Mouse (Mus musculus): ENCODE measurements around the gene Dag1. TPM values are rescaled to one million over a fixed set of nuclear protein-coding genes. Genes with fewer than 3 reads are reported as not detected.

Dag1 gene
- polyA plus RNA-seq, 1 experiment from 2014 or later = 71.1 TPM

GRCm38 (mm10) chr9:108156786-108157185 lies 107.0 kb downstream of the Dag1 start:
- Histone ChIP-seq H3K27ac (replicated peaks) (no peak overlapping the region), H3K36me3 (peaks cover 3% of the 10 kb centered on the region; the same call in 1 of the 2 replicates), H3K9me3 (replicated peaks) (no peaks in the 10 kb centered on the region; the same call in 1 of the 2 replicates), H3K4me1 (0 out of 2 replicates have a peak, but pooled peaks cover 4% of the 10 kb centered on the region), H3K4me3 (no peak overlapping the region), H3K27me3 (ENCODE audit: low read depth, poor library complexity, severe bottlenecking) (peaks cover 9% of the 10 kb centered on the region; the same call in 1 of the 2 replicates)
- WGBS = 92% methylated on average over 5 of the region's 5 CpGs
- no peak for DNase-seq (ENCODE audit: low spot score)

- H3K27ac ChIP-seq (replicated peaks) = no peak overlapping the region
- H3K4me1 ChIP-seq = peaks cover 7% of the 10 kb centered on the region
- H3K9me3 ChIP-seq (replicated peaks) = no peaks in the 10 kb centered on the region; the same call in 1 of the 2 replicates
- H3K27me3 ChIP-seq (ENCODE audit: low read depth, poor library complexity, severe bottlenecking) = peaks cover 2% of the 10 kb centered on the region; the same call in 1 of the 2 replicates
- DNase-seq (ENCODE audit: low spot score) = no peak
- H3K4me3 ChIP-seq = no peak overlapping the region
- H3K36me3 ChIP-seq = peaks cover 11% of the 10 kb centered on the region
- WGBS = 92% methylated on average over 12 of the region's 12 CpGs
These were observed 108.9 kb downstream of the Dag1 start for GRCm38 (mm10) chr9:108154814-108155213.

Other genes starting within 250 kb of the Dag1 start
- gene Gmppb, start 214.7 kb downstream of the Dag1 start, polyA plus RNA-seq (2016; fragmentation: Nextera tagmentation; extraction: Ambion mirVana) = 26.0 and 26.2 TPM in 2 replicates
- gene Amigo3, start 210.8 kb downstream of the Dag1 start, polyA plus RNA-seq (2016; fragmentation: Nextera tagmentation; extraction: Ambion mirVana) = 2.6 and 3.8 TPM in 2 replicates
- gene Mst1, start 183.5 kb downstream of the Dag1 start, polyA plus RNA-seq (2016; fragmentation: Nextera tagmentation; extraction: Ambion mirVana) = 0.78 and 0.87 TPM in 2 replicates
- gene Rnf123, start 180.6 kb downstream of the Dag1 start, polyA plus RNA-seq (2016; fragmentation: Nextera tagmentation; extraction: Ambion mirVana) = 32.2 and 39.6 TPM in 2 replicates
- 71.2 and 80.2 TPM in 2 replicates for gene Apeh, start 169.4 kb downstream of the Dag1 start, polyA plus RNA-seq (2016; fragmentation: Nextera tagmentation; extraction: Ambion mirVana)
- 1.1 and 1.7 TPM in 2 replicates for gene Bsn, start 73.6 kb downstream of the Dag1 start, polyA plus RNA-seq (2016; fragmentation: Nextera tagmentation; extraction: Ambion mirVana)
- gene Nicn1, start 26.5 kb upstream of the Dag1 start, polyA plus RNA-seq (2016; fragmentation: Nextera tagmentation; extraction: Ambion mirVana) = 44.4 and 57.3 TPM in 2 replicates
- gene Amt, start 32.9 kb upstream of the Dag1 start, polyA plus RNA-seq (2016; fragmentation: Nextera tagmentation; extraction: Ambion mirVana) = 37.9 and 39.2 TPM in 2 replicates
- gene Rhoa, start 42.2 kb upstream of the Dag1 start, polyA plus RNA-seq (2016; fragmentation: Nextera tagmentation; extraction: Ambion mirVana) = 272 and 276 TPM in 2 replicates
- 17.8 and 26.2 TPM in 2 replicates for gene Tcta, start 42.2 kb upstream of the Dag1 start, polyA plus RNA-seq (2016; fragmentation: Nextera tagmentation; extraction: Ambion mirVana)
- gene Gpx1, start 74.9 kb upstream of the Dag1 start, polyA plus RNA-seq (2016; fragmentation: Nextera tagmentation; extraction: Ambion mirVana) = 767 and 792 TPM in 2 replicates
- gene Usp4, start 83.9 kb upstream of the Dag1 start, polyA plus RNA-seq (2016; fragmentation: Nextera tagmentation; extraction: Ambion mirVana) = 119 and 140 TPM in 2 replicates
- 1.1 and 1.2 TPM in 2 replicates for gene 1700102P08Rik, start 128.8 kb upstream of the Dag1 start, polyA plus RNA-seq (2016; fragmentation: Nextera tagmentation; extraction: Ambion mirVana)
- 0.81 and 1.1 TPM in 2 replicates for gene Ccdc36, start 164.5 kb upstream of the Dag1 start, polyA plus RNA-seq (2016; fragmentation: Nextera tagmentation; extraction: Ambion mirVana)
- not detected in 2 replicates for gene BC048562, start 172.5 kb upstream of the Dag1 start, polyA plus RNA-seq (2016; fragmentation: Nextera tagmentation; extraction: Ambion mirVana)
- 58.2 and 59.4 TPM in 2 replicates for gene Ccdc71, start 196.6 kb upstream of the Dag1 start, polyA plus RNA-seq (2016; fragmentation: Nextera tagmentation; extraction: Ambion mirVana)
- gene Klhdc8b, start 197.6 kb upstream of the Dag1 start, polyA plus RNA-seq (2016; fragmentation: Nextera tagmentation; extraction: Ambion mirVana) = 43.1 and 52.1 TPM in 2 replicates
- 42.7 and 46.2 TPM in 2 replicates for gene Lamb2, start 215.8 kb upstream of the Dag1 start, polyA plus RNA-seq (2016; fragmentation: Nextera tagmentation; extraction: Ambion mirVana)
- 79.4 and 91.6 TPM in 2 replicates for gene Usp19, start 226.6 kb upstream of the Dag1 start, polyA plus RNA-seq (2016; fragmentation: Nextera tagmentation; extraction: Ambion mirVana)
- 112 and 115 TPM in 2 replicates for gene Qars, start 243.7 kb upstream of the Dag1 start, polyA plus RNA-seq (2016; fragmentation: Nextera tagmentation; extraction: Ambion mirVana)

Measured in midbrain, embryonic 10.5 days (tissue).